Mouse (Mus musculus): ENCODE data around the gene Tln1.

The Tln1 gene

GRCm38 (mm10) chr4:43513791-43514190 is 48.7 kb downstream of the Tln1 start:
- in situ Hi-C loops (cut with MboI; ENCODE audit: low pct_unique_long_range_greater_than_20kb in 1 of 2, low sequenced_read_pairs in 2 of 2, unreplicated experiment in 1 of 2) = no loop called here

DNA sequence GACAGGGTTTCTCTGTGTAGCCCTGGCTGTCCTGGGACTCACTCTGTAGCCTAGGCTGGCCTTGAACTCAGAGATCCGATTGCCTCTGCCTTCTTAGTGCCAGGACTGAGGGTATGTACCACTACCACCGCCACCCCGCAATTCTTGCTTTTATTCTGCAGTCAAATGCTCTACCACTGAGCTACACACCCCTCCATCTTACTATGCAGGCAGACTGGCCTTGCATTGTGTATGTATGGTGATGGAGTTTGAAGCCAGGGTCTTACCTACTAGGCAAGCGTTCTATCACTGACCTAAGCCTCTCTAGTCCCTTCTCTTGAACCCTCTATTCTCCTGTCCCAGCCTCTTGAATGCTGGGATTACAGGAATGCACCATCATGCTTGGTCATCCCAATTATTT is 49.2 kb downstream of the Tln1 start:
- in situ Hi-C loops (cut with MboI; ENCODE audit: low pct_unique_long_range_greater_than_20kb in 1 of 2, low sequenced_read_pairs in 2 of 2, unreplicated experiment in 1 of 2) = no loop called here

GRCm38 (mm10) chr4:43512653-43513052 is 49.8 kb downstream of the Tln1 start:
- in situ Hi-C loops (cut with MboI; ENCODE audit: low pct_unique_long_range_greater_than_20kb in 1 of 2, low sequenced_read_pairs in 2 of 2, unreplicated experiment in 1 of 2) = no loop called here

- in situ Hi-C loops (cut with MboI; ENCODE audit: low pct_unique_long_range_greater_than_20kb in 1 of 2, low sequenced_read_pairs in 2 of 2, unreplicated experiment in 1 of 2) = no loop called here
Observed at GRCm38 (mm10) chr4:43511675-43512454, 50.6 kb downstream of the Tln1 start.

DNA sequence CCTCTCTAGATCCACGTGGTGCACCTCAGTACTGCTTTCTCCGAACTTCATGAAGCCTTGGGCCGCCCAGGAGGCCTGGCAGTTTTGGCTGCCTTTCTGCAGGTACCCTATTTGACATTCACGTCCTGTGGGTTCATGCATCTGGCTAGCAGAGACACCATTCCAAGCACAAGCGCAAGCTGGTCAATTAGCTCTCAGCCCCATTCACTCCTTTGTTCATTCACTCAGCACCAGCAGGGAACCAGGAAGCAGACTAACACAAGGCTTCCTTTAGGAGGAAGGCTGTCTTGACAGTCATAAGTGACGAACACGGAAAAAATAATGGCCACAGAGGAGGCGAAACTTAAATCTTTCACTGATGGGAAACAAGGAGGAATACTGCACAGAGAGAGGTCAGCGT is 53.4 kb downstream of the Tln1 start:
- in situ Hi-C loops (cut with MboI; ENCODE audit: low pct_unique_long_range_greater_than_20kb in 1 of 2, low sequenced_read_pairs in 2 of 2, unreplicated experiment in 1 of 2) = no loop called here

GRCm38 (mm10) chr4:43508666-43508997 is 53.9 kb downstream of the Tln1 start:
- in situ Hi-C loops (cut with MboI; ENCODE audit: low pct_unique_long_range_greater_than_20kb in 1 of 2, low sequenced_read_pairs in 2 of 2, unreplicated experiment in 1 of 2) = no loop called here

DNA sequence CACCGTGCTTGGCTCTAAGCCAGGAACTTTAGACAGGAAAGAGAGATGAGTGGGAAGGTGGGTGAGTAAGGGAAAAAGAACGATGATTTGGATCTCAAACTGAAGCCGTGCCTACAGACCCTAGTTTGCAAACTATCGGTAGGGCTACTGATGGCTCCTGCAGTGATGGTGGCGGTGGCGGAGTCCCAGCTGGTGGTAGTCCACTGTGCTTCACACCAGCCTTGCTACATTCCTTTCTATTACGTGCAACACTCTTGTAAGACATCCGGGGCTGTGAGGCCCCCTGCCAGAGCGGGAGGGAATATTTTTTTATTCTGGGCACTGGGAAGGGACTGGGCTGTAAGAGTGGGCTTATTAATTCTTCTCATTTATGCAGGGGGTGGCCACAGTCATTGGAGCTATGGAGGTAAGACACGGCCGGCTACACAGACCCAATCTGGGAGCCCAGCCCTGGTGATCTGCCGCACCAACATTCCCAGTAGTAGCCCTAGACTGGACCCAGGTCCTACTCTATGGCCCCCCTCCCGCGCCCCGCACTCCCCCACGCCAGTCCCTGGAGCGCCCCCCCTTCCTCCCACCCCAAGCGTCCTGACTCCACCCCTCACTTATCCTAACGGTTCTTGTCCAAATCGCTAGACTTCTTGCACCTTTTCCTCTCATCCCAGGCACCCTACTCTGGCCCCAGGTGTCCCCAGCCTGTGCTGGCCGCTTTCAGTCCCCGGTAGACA is 54.4 kb downstream of the Tln1 start:
- in situ Hi-C loops (cut with MboI; ENCODE audit: low pct_unique_long_range_greater_than_20kb in 1 of 2, low sequenced_read_pairs in 2 of 2, unreplicated experiment in 1 of 2) = no loop called here

- in situ Hi-C loops (cut with MboI; ENCODE audit: low pct_unique_long_range_greater_than_20kb in 1 of 2, low sequenced_read_pairs in 2 of 2, unreplicated experiment in 1 of 2) = no loop called here
Observed at GRCm38 (mm10) chr4:43506536-43507185, 55.8 kb downstream of the Tln1 start, which contains the start of gene Car9. Gene Car9, plus strand, starts transcription at chr4:43506966.

- in situ Hi-C loops (cut with MboI; ENCODE audit: low pct_unique_long_range_greater_than_20kb in 1 of 2, low sequenced_read_pairs in 2 of 2, unreplicated experiment in 1 of 2) = no loop called here
Observed at GRCm38 (mm10) chr4:43506074-43506473, 56.4 kb downstream of the Tln1 start.

GRCm38 (mm10) chr4:43504269-43504668 is 58.2 kb downstream of the Tln1 start:
- in situ Hi-C loops (cut with MboI; ENCODE audit: low pct_unique_long_range_greater_than_20kb in 1 of 2, low sequenced_read_pairs in 2 of 2, unreplicated experiment in 1 of 2) = no loop called here

DNA sequence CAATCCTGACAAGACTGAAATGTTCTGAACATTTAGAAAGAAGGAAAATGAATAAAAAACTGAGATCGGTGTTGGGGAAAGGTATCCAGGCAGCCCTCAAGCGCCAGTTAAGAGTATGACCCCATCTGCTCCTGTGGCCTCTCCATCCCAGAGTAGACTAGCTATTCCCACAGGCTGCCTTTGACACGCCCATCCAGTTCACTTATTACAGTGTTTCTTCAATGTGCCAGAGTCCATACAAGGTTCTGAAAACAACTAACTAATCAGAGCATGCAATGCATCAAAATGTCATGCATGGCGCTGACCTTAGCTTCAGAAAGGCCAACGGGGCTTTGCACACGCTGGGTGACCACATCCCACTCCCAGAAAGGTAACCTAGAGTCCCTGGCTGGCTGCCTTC is 59.0 kb downstream of the Tln1 start:
- in situ Hi-C loops (cut with MboI; ENCODE audit: low pct_unique_long_range_greater_than_20kb in 1 of 2, low sequenced_read_pairs in 2 of 2, unreplicated experiment in 1 of 2) = no loop called here

DNA sequence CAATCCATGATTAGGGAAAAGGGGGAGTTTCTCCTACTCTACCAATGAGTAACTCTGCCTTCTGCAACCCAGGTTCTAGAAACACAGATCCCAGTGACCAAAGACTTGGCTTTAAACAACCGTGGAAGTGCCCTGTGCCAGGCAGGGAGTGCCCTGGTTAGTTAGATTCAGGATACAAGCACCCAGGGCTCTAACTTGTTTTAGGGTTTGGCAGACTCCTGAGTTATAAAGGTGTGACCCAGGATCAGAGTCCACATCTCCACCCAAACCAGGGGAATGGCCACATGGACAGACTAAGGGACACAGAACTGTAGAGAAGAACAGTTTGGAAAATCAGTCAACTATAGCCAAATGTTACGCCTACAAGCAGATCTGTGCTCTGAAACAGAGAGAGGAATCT is 59.5 kb downstream of the Tln1 start:
- in situ Hi-C loops (cut with MboI; ENCODE audit: low pct_unique_long_range_greater_than_20kb in 1 of 2, low sequenced_read_pairs in 2 of 2, unreplicated experiment in 1 of 2) = no loop called here

DNA sequence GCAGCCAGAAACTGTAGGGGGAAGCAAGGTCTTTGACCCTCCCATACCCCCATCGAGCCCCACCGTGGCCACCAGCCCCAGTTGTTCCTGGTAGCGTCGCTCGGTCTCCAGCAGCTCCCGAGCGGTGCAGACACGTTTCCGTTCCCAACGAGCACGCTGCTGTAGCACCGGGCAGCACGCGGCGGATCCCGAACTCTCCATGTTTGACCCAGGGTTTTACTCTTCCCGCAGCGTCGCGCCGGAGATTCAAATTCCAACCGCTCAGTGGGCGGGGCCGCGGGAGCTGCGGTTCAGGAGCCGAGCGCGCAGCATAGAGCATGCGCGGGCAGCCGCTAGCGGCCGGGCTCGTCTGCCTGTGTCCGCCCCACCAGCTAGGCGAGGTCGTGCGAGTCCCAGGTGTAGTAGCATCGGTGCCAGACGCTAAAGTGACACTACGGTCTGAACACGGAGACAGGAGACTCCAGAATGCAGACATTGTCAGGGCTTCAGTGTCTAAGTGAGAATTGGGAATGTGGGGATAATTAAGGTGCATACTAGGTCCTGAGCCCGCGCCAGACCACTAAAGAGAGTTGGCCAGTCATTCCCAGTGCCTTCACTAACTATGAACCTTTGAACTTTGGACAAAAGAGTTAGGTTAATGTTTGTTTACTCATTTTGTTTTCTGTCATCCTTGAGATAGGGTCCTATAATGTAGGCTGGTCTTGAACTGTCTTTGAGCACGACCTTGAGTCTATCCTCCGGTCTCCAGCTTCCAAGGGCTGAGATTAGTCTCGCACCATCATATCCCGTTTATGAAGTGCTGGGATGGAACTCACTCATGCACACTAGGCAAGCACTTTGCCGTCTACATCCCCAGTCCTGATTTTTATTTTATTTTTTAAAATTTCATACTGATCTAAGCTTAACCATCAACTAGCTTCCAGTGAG is 62.8 kb downstream of the Tln1 start, which contains the start of gene Arhgef39:
Arhgef39 (minus strand) TSS at position 289 of the 927 bp plus-strand sequence.
- in situ Hi-C loops (cut with MboI; ENCODE audit: low pct_unique_long_range_greater_than_20kb in 1 of 2, low sequenced_read_pairs in 2 of 2, unreplicated experiment in 1 of 2) = no loop called here

- in situ Hi-C loops (cut with MboI; ENCODE audit: low pct_unique_long_range_greater_than_20kb in 1 of 2, low sequenced_read_pairs in 2 of 2, unreplicated experiment in 1 of 2) = no loop called here
Observed at GRCm38 (mm10) chr4:43498983-43499382, 63.5 kb downstream of the Tln1 start.

GRCm38 (mm10) chr4:43497946-43498345 is 64.5 kb downstream of the Tln1 start:
- in situ Hi-C loops (cut with MboI; ENCODE audit: low pct_unique_long_range_greater_than_20kb in 1 of 2, low sequenced_read_pairs in 2 of 2, unreplicated experiment in 1 of 2) = no loop called here

DNA sequence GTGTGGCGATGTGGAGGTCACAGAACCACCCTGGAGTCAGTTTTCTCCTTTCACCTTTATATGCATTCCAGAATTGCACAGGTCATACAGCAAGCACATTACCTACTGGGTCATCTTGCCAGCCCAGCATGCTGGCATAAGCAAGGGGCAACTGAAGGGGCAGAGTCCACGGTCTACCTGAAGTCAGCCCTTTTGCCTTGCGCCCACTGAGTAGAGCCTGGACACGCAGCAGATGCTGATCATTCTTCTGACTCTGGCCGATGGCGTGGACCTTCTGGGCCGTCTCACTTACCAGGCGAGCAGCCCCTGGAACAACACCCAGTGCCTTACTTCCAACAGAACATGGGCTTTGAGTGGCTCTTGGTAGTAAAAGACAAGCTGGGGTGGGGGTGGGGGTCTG is 65.1 kb downstream of the Tln1 start:
- in situ Hi-C loops (cut with MboI; ENCODE audit: low pct_unique_long_range_greater_than_20kb in 1 of 2, low sequenced_read_pairs in 2 of 2, unreplicated experiment in 1 of 2) = no loop called here

GRCm38 (mm10) chr4:43496587-43496986 is 65.9 kb downstream of the Tln1 start:
- in situ Hi-C loops (cut with MboI; ENCODE audit: low pct_unique_long_range_greater_than_20kb in 1 of 2, low sequenced_read_pairs in 2 of 2, unreplicated experiment in 1 of 2) = no loop called here

DNA sequence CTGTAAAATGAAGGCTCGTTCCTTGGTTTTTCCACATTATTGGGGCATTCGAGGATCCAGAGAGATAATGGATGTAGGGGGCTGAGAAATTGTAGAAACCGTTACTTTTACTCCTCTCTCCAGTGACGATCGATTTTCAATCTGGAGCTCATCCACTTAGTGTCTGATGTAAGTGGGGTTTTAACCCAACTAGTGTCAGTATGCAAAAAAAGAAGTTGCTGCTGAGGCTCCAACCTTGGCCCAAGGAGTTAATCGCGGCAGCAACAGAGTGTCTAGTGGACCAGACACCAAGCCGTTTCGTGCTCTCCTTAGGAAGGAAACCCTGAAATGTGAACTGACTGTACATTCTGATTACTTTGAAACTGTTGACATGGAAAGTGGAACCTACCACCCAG is 68.6 kb downstream of the Tln1 start:
- in situ Hi-C loops (cut with MboI; ENCODE audit: low pct_unique_long_range_greater_than_20kb in 1 of 2, low sequenced_read_pairs in 2 of 2, unreplicated experiment in 1 of 2) = no loop called here

Measured in mouse embryonic stem cell (cell line).